In genomic region chr11:50132265-50132664, GRCm38 (mm10) we compare ENCODE assay signal across 8 mouse cellular contexts. TPM values are rescaled to one million over a fixed set of nuclear protein-coding genes. Genes with fewer than 3 reads are reported as not detected.
DNase-seq lines count a peak whose midpoint lies in the region; ATAC-seq and TF ChIP-seq lines count a peak whose summit lies in the region.

No protein-coding gene starts in this region.

- H3K4me2 ChIP-seq in heart, embryonic 16.5 days (ENCODE audit: low read depth, low read length) = peak overlapping the region; percentile 91
- H3K4me2 ChIP-seq in hindbrain, embryonic 11.5 days (replicated peaks; ENCODE audit: low read depth, low read length) = peak overlapping the region; percentile 82
- peak overlapping the region; percentile 88 for H3K4me2 ChIP-seq in midbrain, embryonic 11.5 days

- intact Hi-C loops in heart, postnatal 14 days (cut with DNase I) = no loop called here

- no peak overlapping the region for H3K27ac ChIP-seq in heart, embryonic 16.5 days (ENCODE audit: low read length)
- no peak overlapping the region for H3K27ac ChIP-seq in bone marrow macrophage, adult 2 months (ENCODE audit: insufficient read depth, low read depth, low read length)
- H3K27ac ChIP-seq in hindbrain, embryonic 11.5 days (ENCODE audit: low read depth, low read length) = no peak overlapping the region
- H3K27ac ChIP-seq in midbrain, embryonic 11.5 days (ENCODE audit: low read depth, low read length) = no peak overlapping the region

- no peak for TF ChIP-seq CTCF in bone marrow macrophage, adult 2 months (IDR thresholded peaks at IDR 0.05; ENCODE audit: low read depth, low read length)

- peak overlapping the region; percentile 99 for H3K9ac ChIP-seq in heart, embryonic 16.5 days (ENCODE audit: low read length)
- H3K9ac ChIP-seq in hindbrain, embryonic 11.5 days (ENCODE audit: low read depth, low read length) = peak overlapping the region; percentile 97; the same call in 1 of the 2 replicates
- peak overlapping the region; percentile 98 for H3K9ac ChIP-seq in midbrain, embryonic 11.5 days (ENCODE audit: low read length)

- 83% methylated on average over 6 of the region's 6 CpGs for WGBS in heart, embryonic 16.5 days
- 86% methylated on average over 6 of the region's 6 CpGs for WGBS in hindbrain, embryonic 11.5 days
- 88% methylated on average over 6 of the region's 6 CpGs for WGBS in midbrain, embryonic 11.5 days

- peaks cover 10% of the 10 kb centered on the region for H3K36me3 ChIP-seq in heart, embryonic 16.5 days (ENCODE audit: control insufficient read depth, insufficient read depth)
- H3K36me3 ChIP-seq in hindbrain, embryonic 11.5 days (ENCODE audit: control insufficient read depth, insufficient read depth, low read length) = no peaks in the 10 kb centered on the region
- H3K36me3 ChIP-seq in midbrain, embryonic 11.5 days (ENCODE audit: control insufficient read depth, insufficient read depth, low read length) = no peaks in the 10 kb centered on the region; the same call in 1 of the 2 replicates

- no peak for ATAC-seq in heart, embryonic 16.5 days (replicated peaks; ENCODE audit: extremely low read depth, insufficient read depth, low FRiP score)
- no peak for ATAC-seq in hindbrain, embryonic 11.5 days (ENCODE audit: low FRiP score)
- no peak for ATAC-seq in midbrain, embryonic 11.5 days (ENCODE audit: low FRiP score)

- no peak for DNase-seq in heart, postnatal 14 days
- DNase-seq in hindbrain, embryonic 11.5 days (ENCODE audit: low spot score) = no peak
- DNase-seq in midbrain, embryonic 11.5 days (ENCODE audit: low spot score, missing footprints) = no peak
- no peak for DNase-seq in B cell, adult 2 months
- DNase-seq in left cerebral cortex, adult 18-20 months (ENCODE audit: low spot score in 2 of 2) = no peak
- DNase-seq in kidney, adult 9 months = no peak

- H3K4me1 ChIP-seq in heart, embryonic 16.5 days (ENCODE audit: control insufficient read depth, insufficient read depth, low read length) = peaks cover 10% of the 10 kb centered on the region
- H3K4me1 ChIP-seq in bone marrow macrophage, adult 2 months (ENCODE audit: control insufficient read depth, insufficient read depth, low read length) = peaks cover 26% of the 10 kb centered on the region
- H3K4me1 ChIP-seq in hindbrain, embryonic 11.5 days (replicated peaks; ENCODE audit: control insufficient read depth, insufficient read depth, low read length) = no peaks in the 10 kb centered on the region
- peaks cover 12% of the 10 kb centered on the region for H3K4me1 ChIP-seq in midbrain, embryonic 11.5 days (ENCODE audit: control insufficient read depth, insufficient read depth, low read length)

- H3K4me3 ChIP-seq in heart, embryonic 16.5 days (ENCODE audit: low read length) = peak overlapping the region; percentile 82
- H3K4me3 ChIP-seq in bone marrow macrophage, adult 2 months (ENCODE audit: insufficient read depth, low read length) = peak overlapping the region; percentile 88
- peak overlapping the region; percentile 84 for H3K4me3 ChIP-seq in hindbrain, embryonic 11.5 days (ENCODE audit: low read depth, low read length)
- H3K4me3 ChIP-seq in midbrain, embryonic 11.5 days (ENCODE audit: low read depth, low read length) = peak overlapping the region; percentile 85

- no peak for TF ChIP-seq POLR2A in bone marrow macrophage, adult 2 months (IDR thresholded peaks at IDR 0.05; ENCODE audit: borderline replicate concordance, low read depth, low read length)

- no peaks in the 10 kb centered on the region for H3K27me3 ChIP-seq in heart, embryonic 16.5 days (ENCODE audit: control insufficient read depth, insufficient read depth, low read length)
- no peaks in the 10 kb centered on the region for H3K27me3 ChIP-seq in hindbrain, embryonic 11.5 days (ENCODE audit: control insufficient read depth, insufficient read depth, low read length)
- H3K27me3 ChIP-seq in midbrain, embryonic 11.5 days (ENCODE audit: control insufficient read depth, insufficient read depth, low read length) = no peaks in the 10 kb centered on the region

- H3K9me3 ChIP-seq in heart, embryonic 16.5 days (replicated peaks; ENCODE audit: control insufficient read depth, low read length) = no peaks in the 10 kb centered on the region
- H3K9me3 ChIP-seq in hindbrain, embryonic 11.5 days (ENCODE audit: control insufficient read depth, low read length) = no peaks in the 10 kb centered on the region
- H3K9me3 ChIP-seq in midbrain, embryonic 11.5 days (ENCODE audit: control insufficient read depth, low read length) = no peaks in the 10 kb centered on the region

RNA-seq across cellular contexts. Expression of gene Tbc1d9b, which starts 1.1 kb away (rescaled TPM):
- 34.0 and 34.1 TPM in 2 replicates for polyA plus RNA-seq in heart, embryonic 16.5 days (2015; fragmentation: Nextera tagmentation; extraction: Ambion mirVana)
- total RNA-seq in heart, postnatal 14 days (2021) = 10 to 100 TPM; 41.8 to 43.4 TPM
- polyA plus RNA-seq in bone marrow macrophage, adult 2 months (2012; ENCODE audit: insufficient read depth, insufficient read length, missing spikeins) = 54.8 and 68.9 TPM in 2 replicates
- 22.0 and 29.3 TPM in 2 replicates for polyA plus RNA-seq in hindbrain, embryonic 11.5 days (2014; fragmentation: Nextera tagmentation; extraction: Ambion mirVana)
- polyA plus RNA-seq in midbrain, embryonic 11.5 days (2014; fragmentation: Nextera tagmentation; extraction: Ambion mirVana) = 27.6 and 30.0 TPM in 2 replicates
- total RNA-seq in left cerebral cortex, adult 18-20 months (2021) = 100 to 1,000 TPM; 131 TPM

RNA-seq across cellular contexts. Expression of gene Mrnip, which starts 42.0 kb away (rescaled TPM):
- 9.4 and 9.6 TPM in 2 replicates for polyA plus RNA-seq in heart, embryonic 16.5 days (2015; fragmentation: Nextera tagmentation; extraction: Ambion mirVana)
- 1 to 10 TPM; 3.4 to 4.3 TPM for total RNA-seq in heart, postnatal 14 days (2021)
- 3.3 and 3.6 TPM in 2 replicates for polyA plus RNA-seq in bone marrow macrophage, adult 2 months (2012; ENCODE audit: insufficient read depth, insufficient read length, missing spikeins)
- polyA plus RNA-seq in hindbrain, embryonic 11.5 days (2014; fragmentation: Nextera tagmentation; extraction: Ambion mirVana) = 21.9 and 22.4 TPM in 2 replicates
- 20.0 and 22.8 TPM in 2 replicates for polyA plus RNA-seq in midbrain, embryonic 11.5 days (2014; fragmentation: Nextera tagmentation; extraction: Ambion mirVana)
- 10 to 100 TPM; 11.5 to 13.9 TPM for total RNA-seq in left cerebral cortex, adult 18-20 months (2021)
